Mouse (Mus musculus): ENCODE data around the gene Gipc3.

DNA sequence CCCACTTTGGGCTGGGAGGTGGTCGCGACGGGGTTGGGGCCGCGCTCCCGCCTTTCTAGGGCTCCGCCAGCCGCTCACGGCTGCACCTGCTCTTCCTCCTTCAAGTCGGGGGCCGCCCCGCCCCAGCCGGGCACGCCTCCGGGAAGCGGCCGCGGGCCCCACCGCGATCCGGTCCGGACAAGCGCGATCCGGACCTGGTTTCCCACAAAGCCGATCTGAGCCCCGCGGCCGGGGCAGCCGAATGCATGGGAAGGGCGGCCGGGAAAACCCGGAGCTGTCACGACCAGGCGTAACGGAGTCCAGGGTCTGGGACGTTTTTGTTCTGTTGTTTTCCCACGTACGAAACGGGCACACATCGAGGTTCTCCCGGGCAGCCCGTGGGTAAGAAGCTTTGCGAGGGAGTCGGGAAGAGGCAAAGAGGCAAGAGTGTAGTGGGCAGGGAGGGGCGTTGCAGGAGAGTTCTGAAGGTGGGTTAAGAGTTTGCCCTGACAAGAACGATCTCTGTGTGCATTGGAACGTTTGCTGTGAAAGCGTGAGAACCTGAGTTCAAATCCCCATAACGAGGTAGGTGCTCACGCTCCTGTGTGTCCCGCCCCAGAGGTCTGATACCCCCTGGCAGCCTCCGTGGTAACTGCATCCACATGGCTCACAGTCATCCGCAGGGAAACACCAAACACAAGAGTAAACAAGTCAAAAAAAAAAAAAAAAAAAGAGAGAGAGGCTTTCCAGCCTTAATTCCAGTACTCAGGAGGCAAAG is 57.2 kb downstream of the Gipc3 start:
- TF ChIP-seq CTCF (IDR thresholded peaks at IDR 0.05; ENCODE audit: extremely low read depth, insufficient read length, insufficient replicate concordance, low read depth, low read length) (no peak), POLR2A (IDR thresholded peaks at IDR 0.05; ENCODE audit: low read depth, low read length) (0 out of 2 replicates have a peak, but pooled peaks have one; percentile 16)
